Mouse (Mus musculus) heart, adult 2 months (tissue): ENCODE results near the gene Pigf.

Experiments used
- CTCF ChIP-seq: fragments of 200-600 bp; IDR thresholded peaks from 2 replicates; pipeline ENCODE4 v1.8.1; 2022; ENCODE audit warnings: antibody characterized with exemption, mild to moderate bottlenecking, moderate library complexity
- EP300 ChIP-seq: fragments of 200-500 bp; IDR thresholded peaks from 2 replicates; pipeline ENCODE4 v1.6.1; 2011; ENCODE audit warnings: low read depth, low read length, control low read depth; ENCODE audit not compliant: insufficient read depth
- POLR2A ChIP-seq: fragments of 200-500 bp; IDR thresholded peaks from 2 replicates; pipeline ENCODE4 v1.6.1; 2011; ENCODE audit warnings: mild to moderate bottlenecking, low read depth, low read length, control low read depth; ENCODE audit not compliant: insufficient read depth

DNA sequence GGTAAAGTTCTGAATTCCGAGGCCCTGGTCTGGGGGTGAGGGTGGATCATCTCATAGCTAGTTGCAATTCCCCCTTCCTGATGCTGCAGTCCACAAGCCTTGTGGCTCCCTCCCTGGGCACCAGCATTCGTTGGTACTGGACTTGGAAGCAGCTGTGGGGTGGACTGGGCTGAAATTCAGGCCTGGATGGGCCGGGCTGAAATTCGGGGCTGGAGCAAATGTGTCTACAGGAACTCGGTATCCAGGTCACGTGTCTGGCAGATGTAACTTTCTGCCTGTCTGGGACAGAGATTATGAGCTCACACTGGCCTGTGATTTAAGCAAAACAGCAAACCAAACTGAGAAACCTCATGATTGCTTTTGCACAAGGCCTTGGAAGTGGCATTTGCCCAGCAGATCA lies 76.4 kb downstream of the Pigf start:
- TF ChIP-seq POLR2A (no peak), EP300 (no peak), CTCF (no peak)
